Mouse (Mus musculus): ENCODE measurements at regions not wholly inside any gene's neighbourhood (a gene's known extent, or its start where the extent isn't known, plus 50 kb on each side); places are given as distances from the start of the nearest gene placed in this dataset.

- no peak for ATAC-seq (ENCODE audit: insufficient number of reproducible peaks, insufficient read depth, low FRiP score, low read depth)
- 82% methylated on average over 4 of the region's 4 CpGs for WGBS
- no peak overlapping the region for H3K9ac ChIP-seq (replicated peaks; ENCODE audit: low read depth, low read length)
- H3K4me1 ChIP-seq (ENCODE audit: control insufficient read depth, insufficient read depth, low read length) = peaks cover 27% of the 10 kb centered on the region
- no peaks in the 10 kb centered on the region for H3K9me3 ChIP-seq (ENCODE audit: control insufficient read depth, low read depth, low read length)
- no peak overlapping the region for H3K27ac ChIP-seq (ENCODE audit: low read length)
- H3K4me2 ChIP-seq (replicated peaks; ENCODE audit: low read depth, low read length) = no peak overlapping the region
- no peaks in the 10 kb centered on the region for H3K27me3 ChIP-seq (ENCODE audit: control insufficient read depth, insufficient read depth, low read length)
- no peaks in the 10 kb centered on the region for H3K36me3 ChIP-seq (ENCODE audit: control insufficient read depth, insufficient read depth, low read length)
- no peak overlapping the region for H3K4me3 ChIP-seq (ENCODE audit: low read depth, low read length)
Measured at GRCm38 (mm10) chr14:25320141-25320540, 138.8 kb upstream of the Zmiz1 start.

- H3K4me1 ChIP-seq (ENCODE audit: control insufficient read depth, insufficient read depth, low read length) = peaks cover 18% of the 10 kb centered on the region
- ATAC-seq (ENCODE audit: insufficient number of reproducible peaks, insufficient read depth, low FRiP score, low read depth) = no peak
- H3K9ac ChIP-seq (replicated peaks; ENCODE audit: low read depth, low read length) = no peak overlapping the region
- H3K9me3 ChIP-seq (ENCODE audit: control insufficient read depth, low read depth, low read length) = no peaks in the 10 kb centered on the region
- no peaks in the 10 kb centered on the region for H3K27me3 ChIP-seq (ENCODE audit: control insufficient read depth, insufficient read depth, low read length)
- peak overlapping the region; percentile 52; the same call in 1 of the 2 replicates for H3K27ac ChIP-seq (ENCODE audit: low read length)
- H3K4me2 ChIP-seq (replicated peaks; ENCODE audit: low read depth, low read length) = no peak overlapping the region
- H3K4me3 ChIP-seq (ENCODE audit: low read depth, low read length) = no peak overlapping the region
- no peaks in the 10 kb centered on the region for H3K36me3 ChIP-seq (ENCODE audit: control insufficient read depth, insufficient read depth, low read length)
- WGBS = 82% methylated on average over 6 of the region's 6 CpGs
Measured at GRCm38 (mm10) chr14:25323542-25324484, 135.2 kb upstream of the Zmiz1 start.

- Histone ChIP-seq H3K9me3 (ENCODE audit: control insufficient read depth, low read depth, low read length) (no peaks in the 10 kb centered on the region), H3K27ac (ENCODE audit: low read length) (no peak overlapping the region), H3K27me3 (ENCODE audit: control insufficient read depth, insufficient read depth, low read length) (no peaks in the 10 kb centered on the region), H3K36me3 (ENCODE audit: control insufficient read depth, insufficient read depth, low read length) (no peaks in the 10 kb centered on the region), H3K4me3 (ENCODE audit: low read depth, low read length) (no peak overlapping the region), H3K4me2 (replicated peaks; ENCODE audit: low read depth, low read length) (no peak overlapping the region), H3K9ac (replicated peaks; ENCODE audit: low read depth, low read length) (no peak overlapping the region), H3K4me1 (ENCODE audit: control insufficient read depth, insufficient read depth, low read length) (peaks cover 18% of the 10 kb centered on the region)
- WGBS = 87% methylated on average over 3 of the region's 3 CpGs
- ATAC-seq (ENCODE audit: insufficient number of reproducible peaks, insufficient read depth, low FRiP score, low read depth) = no peak
Measured at GRCm38 (mm10) chr14:25325887-25326286, 133.1 kb upstream of the Zmiz1 start.

DNA sequence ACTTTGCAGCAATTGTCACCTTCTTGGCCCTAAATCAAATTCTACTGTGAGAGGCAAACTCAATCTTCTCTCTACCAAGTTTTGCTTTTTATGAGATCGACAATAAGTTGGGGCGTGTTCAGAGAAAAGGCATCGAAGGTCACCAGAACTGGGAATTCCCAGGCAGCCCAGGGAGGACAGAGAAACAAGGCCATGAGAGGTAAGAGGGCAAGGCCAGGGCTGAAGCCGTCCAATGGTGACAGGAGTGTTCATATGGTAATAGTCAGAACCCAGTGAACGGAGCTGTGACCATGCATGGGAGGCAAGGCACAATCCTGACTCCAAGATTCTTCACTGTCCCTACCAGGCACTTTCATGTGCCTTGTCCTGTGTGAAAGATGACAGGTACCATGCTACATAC lies 130.8 kb upstream of the Zmiz1 start:
- Histone ChIP-seq H3K4me1 (ENCODE audit: control insufficient read depth, insufficient read depth, low read length) (peaks cover 7% of the 10 kb centered on the region; the same call in 1 of the 2 replicates), H3K27me3 (ENCODE audit: control insufficient read depth, insufficient read depth, low read length) (no peaks in the 10 kb centered on the region), H3K4me3 (ENCODE audit: low read depth, low read length) (no peak overlapping the region), H3K9ac (replicated peaks; ENCODE audit: low read depth, low read length) (no peak overlapping the region), H3K27ac (ENCODE audit: low read length) (no peak overlapping the region), H3K9me3 (ENCODE audit: control insufficient read depth, low read depth, low read length) (no peaks in the 10 kb centered on the region), H3K4me2 (replicated peaks; ENCODE audit: low read depth, low read length) (no peak overlapping the region), H3K36me3 (ENCODE audit: control insufficient read depth, insufficient read depth, low read length) (no peaks in the 10 kb centered on the region)
- 75% methylated on average over 5 of the region's 5 CpGs for WGBS
- ATAC-seq (ENCODE audit: insufficient number of reproducible peaks, insufficient read depth, low FRiP score, low read depth) = no peak

- no peak for ATAC-seq (ENCODE audit: insufficient number of reproducible peaks, insufficient read depth, low FRiP score, low read depth)
- H3K9ac ChIP-seq (replicated peaks; ENCODE audit: low read depth, low read length) = no peak overlapping the region
- H3K4me3 ChIP-seq (ENCODE audit: low read depth, low read length) = no peak overlapping the region
- no peak overlapping the region for H3K4me2 ChIP-seq (replicated peaks; ENCODE audit: low read depth, low read length)
- no peaks in the 10 kb centered on the region for H3K27me3 ChIP-seq (ENCODE audit: control insufficient read depth, insufficient read depth, low read length)
- 83% methylated on average over 2 of the region's 2 CpGs for WGBS
- H3K36me3 ChIP-seq (ENCODE audit: control insufficient read depth, insufficient read depth, low read length) = no peaks in the 10 kb centered on the region
- H3K4me1 ChIP-seq (ENCODE audit: control insufficient read depth, insufficient read depth, low read length) = peaks cover 7% of the 10 kb centered on the region; the same call in 1 of the 2 replicates
- no peaks in the 10 kb centered on the region for H3K9me3 ChIP-seq (ENCODE audit: control insufficient read depth, low read depth, low read length)
- no peak overlapping the region for H3K27ac ChIP-seq (ENCODE audit: low read length)
Measured at GRCm38 (mm10) chr14:25334186-25334585, 124.8 kb upstream of the Zmiz1 start.

DNA sequence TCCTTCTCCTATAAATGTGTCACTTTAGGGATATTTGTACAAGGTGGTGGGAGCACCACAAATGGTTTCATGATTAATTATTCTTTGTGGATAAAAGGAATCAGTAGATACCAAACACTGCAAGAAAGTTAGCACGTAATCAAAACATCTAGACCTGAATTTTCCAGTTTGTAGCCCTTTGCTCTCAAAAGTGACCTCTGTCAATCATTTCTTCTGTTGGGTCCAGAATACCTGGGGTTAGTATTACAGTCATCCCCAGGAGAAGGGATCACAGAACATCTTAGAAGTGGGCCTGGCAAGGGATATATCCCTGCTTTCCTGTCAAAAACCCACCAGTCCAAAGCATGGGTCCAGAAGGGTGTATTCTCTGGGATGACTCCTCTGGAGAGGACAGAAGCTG lies 122.1 kb upstream of the Zmiz1 start:
- no peaks in the 10 kb centered on the region for H3K27me3 ChIP-seq (ENCODE audit: control insufficient read depth, insufficient read depth, low read length)
- H3K4me3 ChIP-seq (ENCODE audit: low read depth, low read length) = no peak overlapping the region
- H3K27ac ChIP-seq (ENCODE audit: low read length) = no peak overlapping the region
- H3K36me3 ChIP-seq (ENCODE audit: control insufficient read depth, insufficient read depth, low read length) = no peaks in the 10 kb centered on the region
- WGBS = 90% methylated on average over 1 of the region's 1 CpGs
- no peak overlapping the region for H3K4me2 ChIP-seq (replicated peaks; ENCODE audit: low read depth, low read length)
- H3K4me1 ChIP-seq (ENCODE audit: control insufficient read depth, insufficient read depth, low read length) = peaks cover 13% of the 10 kb centered on the region
- no peaks in the 10 kb centered on the region for H3K9me3 ChIP-seq (ENCODE audit: control insufficient read depth, low read depth, low read length)
- no peak for ATAC-seq (ENCODE audit: insufficient number of reproducible peaks, insufficient read depth, low FRiP score, low read depth)
- H3K9ac ChIP-seq (replicated peaks; ENCODE audit: low read depth, low read length) = no peak overlapping the region

DNA sequence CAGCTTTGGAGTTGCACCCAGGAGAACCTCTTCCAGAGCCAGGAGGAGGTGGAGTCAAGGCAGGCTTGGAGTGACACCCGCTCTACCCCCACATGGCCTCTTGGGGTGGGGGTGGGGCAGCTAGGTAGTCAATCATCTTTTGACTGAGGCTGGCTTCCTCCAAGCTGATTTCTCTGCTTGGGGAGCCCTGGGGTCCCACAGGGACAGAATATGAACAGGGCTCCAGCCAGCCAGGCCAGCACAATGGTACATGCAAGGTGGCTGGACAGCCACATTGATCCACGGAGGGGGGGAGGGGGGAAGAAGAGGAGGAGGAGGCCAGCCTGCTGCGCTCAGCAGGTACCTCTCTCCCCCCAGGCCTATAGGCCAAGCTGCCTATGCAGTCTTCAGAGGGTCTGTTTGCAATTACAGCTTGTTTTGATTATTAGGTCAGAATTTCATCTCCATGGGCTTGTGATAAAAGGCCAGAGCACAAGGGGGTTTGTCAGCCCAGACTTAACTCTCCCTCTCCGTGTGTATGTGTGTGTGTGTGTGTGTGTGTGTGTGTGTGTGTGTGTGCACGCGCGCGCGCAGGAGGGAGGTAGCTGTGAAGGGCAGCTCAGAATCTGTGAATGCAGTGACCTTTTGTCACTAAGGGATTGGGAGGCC lies 120.5 kb upstream of the Zmiz1 start:
- WGBS = 62% methylated on average over 9 of the region's 9 CpGs
- no peak overlapping the region for H3K27ac ChIP-seq (ENCODE audit: low read length)
- no peaks in the 10 kb centered on the region for H3K9me3 ChIP-seq (ENCODE audit: control insufficient read depth, low read depth, low read length)
- no peaks in the 10 kb centered on the region for H3K36me3 ChIP-seq (ENCODE audit: control insufficient read depth, insufficient read depth, low read length)
- H3K4me1 ChIP-seq (ENCODE audit: control insufficient read depth, insufficient read depth, low read length) = peaks cover 27% of the 10 kb centered on the region
- no peak overlapping the region for H3K4me3 ChIP-seq (ENCODE audit: low read depth, low read length)
- no peak for ATAC-seq (ENCODE audit: insufficient number of reproducible peaks, insufficient read depth, low FRiP score, low read depth)
- no peak overlapping the region for H3K9ac ChIP-seq (replicated peaks; ENCODE audit: low read depth, low read length)
- H3K4me2 ChIP-seq (replicated peaks; ENCODE audit: low read depth, low read length) = no peak overlapping the region
- H3K27me3 ChIP-seq (ENCODE audit: control insufficient read depth, insufficient read depth, low read length) = no peaks in the 10 kb centered on the region

- H3K4me1 ChIP-seq (ENCODE audit: control insufficient read depth, insufficient read depth, low read length) = peaks cover 28% of the 10 kb centered on the region
- H3K4me3 ChIP-seq (ENCODE audit: low read depth, low read length) = no peak overlapping the region
- no peaks in the 10 kb centered on the region for H3K36me3 ChIP-seq (ENCODE audit: control insufficient read depth, insufficient read depth, low read length)
- no peak overlapping the region for H3K27ac ChIP-seq (ENCODE audit: low read length)
- no peak overlapping the region for H3K9ac ChIP-seq (replicated peaks; ENCODE audit: low read depth, low read length)
- ATAC-seq (ENCODE audit: insufficient number of reproducible peaks, insufficient read depth, low FRiP score, low read depth) = no peak
- H3K9me3 ChIP-seq (ENCODE audit: control insufficient read depth, low read depth, low read length) = no peaks in the 10 kb centered on the region
- no peak overlapping the region for H3K4me2 ChIP-seq (replicated peaks; ENCODE audit: low read depth, low read length)
- no peaks in the 10 kb centered on the region for H3K27me3 ChIP-seq (ENCODE audit: control insufficient read depth, insufficient read depth, low read length)
- WGBS = 84% methylated on average over 9 of the region's 9 CpGs
Measured at GRCm38 (mm10) chr14:25340845-25341244, 118.1 kb upstream of the Zmiz1 start.
